Comparison of ENCODE assay signal across 15 mouse cellular contexts in the genomic region with DNA sequence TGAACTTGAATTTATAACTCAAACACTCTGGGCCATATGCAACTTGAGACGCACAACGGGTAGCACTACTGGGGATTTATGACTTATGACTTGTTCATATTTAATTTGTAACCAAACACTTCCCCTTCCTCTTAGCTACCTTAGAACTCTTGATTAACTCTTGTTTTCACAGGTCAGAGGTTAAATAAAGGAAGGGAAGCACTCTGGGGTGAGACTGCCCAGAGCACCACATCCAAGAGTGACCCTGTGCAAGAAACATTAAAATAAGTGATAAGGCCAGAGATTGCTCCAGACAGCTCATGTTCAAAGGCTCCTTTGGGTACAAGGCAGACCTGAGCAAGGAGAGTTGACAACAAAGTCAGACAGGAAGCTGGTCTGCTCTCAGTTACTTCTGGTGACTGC.
DNase-seq lines count a peak whose midpoint lies in the region; ATAC-seq lines count a peak whose summit lies in the region.
"Had no signal": no experiment of that assay in that cellular context is flagged by ENCODE, and none has a peak within 500 bp of the region (broad histone marks: within the 10 kb centered on the region; RNA-seq: fewer than 3 reads in every experiment).

No protein-coding gene starts in this region.

- H3K9ac ChIP-seq in lung, embryonic 16.5 days (ENCODE audit: low read length), result no peak overlapping the region
- no peak overlapping the region for H3K9ac ChIP-seq in stomach, embryonic 15.5 days
- H3K9ac ChIP-seq: liver, embryonic 12.5 days had no signal

- H3K9me3 ChIP-seq in lung, embryonic 16.5 days (ENCODE audit: control insufficient read depth, low read length), result no peaks in the 10 kb centered on the region
- H3K9me3 ChIP-seq in stomach, embryonic 15.5 days, result no peaks in the 10 kb centered on the region
- H3K9me3 ChIP-seq: liver, embryonic 12.5 days had no signal

- 0 out of 2 replicates have a peak, but pooled peaks cover 2% of the 10 kb centered on the region for H3K4me1 ChIP-seq in lung, embryonic 16.5 days (replicated peaks; ENCODE audit: control insufficient read depth, insufficient read depth, low read length)
- H3K4me1 ChIP-seq in stomach, embryonic 15.5 days, result no peaks in the 10 kb centered on the region

- H3K4me2 ChIP-seq in lung, embryonic 16.5 days (ENCODE audit: low read depth, low read length), result no peak overlapping the region
- H3K4me2 ChIP-seq in stomach, embryonic 15.5 days, result no peak overlapping the region
- H3K4me2 ChIP-seq: liver, embryonic 12.5 days had no signal

- ATAC-seq in lung, embryonic 16.5 days (ENCODE audit: low read depth), result peak; percentile 20; the same call in 1 of the 2 replicates
- ATAC-seq in stomach, embryonic 15.5 days (ENCODE audit: insufficient read depth, low FRiP score, low read depth), result peak; percentile 80
- ATAC-seq: liver, embryonic 12.5 days; midbrain, embryonic 16.5 days had no signal

- WGBS in lung, embryonic 16.5 days, result 15% methylated on average over 2 of the region's 2 CpGs
- WGBS in stomach, embryonic 15.5 days, result 26% methylated on average over 2 of the region's 2 CpGs

- H3K36me3 ChIP-seq in lung, embryonic 16.5 days (ENCODE audit: control insufficient read depth, insufficient read depth, low read length), result no peaks in the 10 kb centered on the region
- no peaks in the 10 kb centered on the region for H3K36me3 ChIP-seq in stomach, embryonic 15.5 days
- H3K36me3 ChIP-seq: liver, embryonic 12.5 days had no signal

- no peaks in the 10 kb centered on the region for H3K27me3 ChIP-seq in lung, embryonic 16.5 days (ENCODE audit: control insufficient read depth, insufficient read depth, low read depth, low read length)
- H3K27me3 ChIP-seq in stomach, embryonic 15.5 days (replicated peaks), result no peaks in the 10 kb centered on the region
- H3K27me3 ChIP-seq: liver, embryonic 12.5 days had no signal

- H3K27ac ChIP-seq in lung, embryonic 16.5 days (ENCODE audit: low read length), result no peak overlapping the region
- no peak overlapping the region for H3K27ac ChIP-seq in stomach, embryonic 15.5 days
- H3K27ac ChIP-seq: liver, embryonic 12.5 days; macrophage had no signal

- H3K4me3 ChIP-seq in lung, embryonic 16.5 days (ENCODE audit: low read length), result no peak overlapping the region
- no peak overlapping the region for H3K4me3 ChIP-seq in stomach, embryonic 15.5 days (replicated peaks)
- H3K4me3 ChIP-seq: erythroblast, embryonic 14.5 days; liver, embryonic 12.5 days had no signal

- no peak for DNase-seq in lung, postnatal 4 days
- DNase-seq in embryo, embryonic 10 days (ENCODE audit: low spot score), result peak; percentile 42
- peak; percentile 75 for DNase-seq in forelimb bud, embryonic 11.5 days (ENCODE audit: low read depth, low spot score)
- no peak for DNase-seq in adrenal gland, postnatal 4 days (ENCODE audit: low spot score in 2 of 2)
- DNase-seq in layer of hippocampus, postnatal 10 days (ENCODE audit: low spot score in 2 of 2), result no peak
- DNase-seq: adrenal gland, postnatal 14 days; cerebellum, postnatal 25 days; heart, postnatal 36 days; kidney, postnatal 36 days had no signal

Comparison
In these comparisons a context has a peak if more than half of its experiments do, and no peak if none do; other contexts are left out.
1. DNase-seq: peak in embryo, embryonic 10 days (single experiment) and forelimb bud, embryonic 11.5 days (single experiment); none in lung, postnatal 4 days (0 of 2), adrenal gland, postnatal 4 days (0 of 2) and layer of hippocampus, postnatal 10 days (0 of 2).